Mouse (Mus musculus) olfactory bulb, adult 2 months (tissue): Measurements from ENCODE around the gene Casc3.

Experiments
- CTCF ChIP-seq: fragments of 200-500 bp; IDR thresholded peaks from 2 replicates; pipeline ENCODE4 v1.5.1; 2012; ENCODE audit warnings: low read depth, mild to moderate bottlenecking, low read length, moderate library complexity; ENCODE audit not compliant: insufficient read depth
- POLR2A ChIP-seq: fragments of 200-500 bp; IDR thresholded peaks from 2 replicates; pipeline ENCODE4 v1.6.1; 2012; ENCODE audit warnings: mild to moderate bottlenecking, low read depth, low read length, moderate library complexity; ENCODE audit not compliant: insufficient read depth

GRCm38 (mm10) chr11:98785214-98785613, 19.5 kb upstream of the Casc3 start:
- TF ChIP-seq POLR2A = no peak
- TF ChIP-seq CTCF = no peak
